Mouse (Mus musculus): Measurements from ENCODE around the gene Eda. TPM values are rescaled to one million over a fixed set of nuclear protein-coding genes. Genes with fewer than 3 reads are reported as not detected.

Eda gene
- polyA plus RNA-seq, 1 experiment from 2014 or later: 3.7 TPM

GRCm38 (mm10) chrX:99993434-99993833 lies 18.0 kb downstream of the Eda start:
- no peaks in the 10 kb centered on the region for H3K4me1 ChIP-seq (ENCODE audit: control insufficient read depth in 2 of 2, insufficient read depth in 2 of 2, low read length in 2 of 2)
- no peak overlapping the region for H3K27ac ChIP-seq (replicated peaks in 1 of 2; ENCODE audit: control insufficient read depth in 1 of 2, insufficient read depth in 1 of 2, low read depth in 2 of 2, low read length in 2 of 2)
- no peaks in the 10 kb centered on the region for H3K27me3 ChIP-seq (ENCODE audit: control insufficient read depth, insufficient read depth, low read length)
- H3K36me3 ChIP-seq (ENCODE audit: control insufficient read depth, insufficient read depth, low read length): no peaks in the 10 kb centered on the region
- H3K4me2 ChIP-seq (ENCODE audit: low read length): no peak overlapping the region
- H3K4me3 ChIP-seq (ENCODE audit: control insufficient read depth in 1 of 2, insufficient read depth in 1 of 2, low read depth in 1 of 2, low read length in 2 of 2): no peak overlapping the region
- 91% methylated on average over 1 of the region's 1 CpGs for WGBS
- ATAC-seq (ENCODE audit: insufficient number of reproducible peaks, insufficient read depth, low FRiP score, low read depth): no peak
- H3K9ac ChIP-seq (ENCODE audit: low read length): no peak overlapping the region
- H3K9me3 ChIP-seq (ENCODE audit: control insufficient read depth, low read length): no peaks in the 10 kb centered on the region

DNA sequence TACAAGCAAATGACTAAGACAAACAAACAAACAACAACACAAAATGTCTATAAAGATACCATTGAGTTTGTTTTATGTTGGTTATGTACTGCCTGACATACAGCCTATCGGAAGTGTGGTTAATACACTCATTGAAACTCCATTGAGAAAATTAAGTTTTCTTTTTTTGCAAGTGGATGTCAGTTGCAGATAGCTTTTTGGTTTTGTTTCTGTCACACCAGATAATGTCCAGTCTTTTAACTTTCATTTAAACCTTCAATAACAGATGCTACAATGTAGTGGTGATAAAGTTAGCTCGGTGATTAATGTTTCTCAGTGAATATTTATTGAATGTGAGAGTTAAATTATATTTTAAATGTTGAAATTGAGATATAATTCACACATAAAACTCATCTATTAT lies 23.9 kb downstream of the Eda start:
- 79% methylated on average over 2 of the region's 2 CpGs for WGBS

GRCm38 (mm10) chrX:100118362-100118761 lies 143.0 kb downstream of the Eda start:
- ATAC-seq (ENCODE audit: insufficient number of reproducible peaks, insufficient read depth, low FRiP score, low read depth): no peak
- Histone ChIP-seq H3K9ac (ENCODE audit: low read length) (no peak overlapping the region), H3K27ac (replicated peaks in 1 of 2; ENCODE audit: control insufficient read depth in 1 of 2, insufficient read depth in 1 of 2, low read depth in 2 of 2, low read length in 2 of 2) (no peak overlapping the region), H3K9me3 (ENCODE audit: control insufficient read depth, low read length) (no peaks in the 10 kb centered on the region), H3K4me2 (ENCODE audit: low read length) (no peak overlapping the region), H3K36me3 (ENCODE audit: control insufficient read depth, insufficient read depth, low read length) (no peaks in the 10 kb centered on the region), H3K27me3 (ENCODE audit: control insufficient read depth, insufficient read depth, low read length) (no peaks in the 10 kb centered on the region), H3K4me3 (ENCODE audit: control insufficient read depth in 1 of 2, insufficient read depth in 1 of 2, low read depth in 1 of 2, low read length in 2 of 2) (no peak overlapping the region), H3K4me1 (ENCODE audit: control insufficient read depth in 2 of 2, insufficient read depth in 2 of 2, low read length in 2 of 2) (no peaks in the 10 kb centered on the region)
- WGBS: 35% methylated on average over 1 of the region's 1 CpGs

More for the DNA sequence above, 23.9 kb downstream of the Eda start:
- H3K27me3 ChIP-seq (ENCODE audit: control insufficient read depth, insufficient read depth, low read length): no peaks in the 10 kb centered on the region
- no peak for ATAC-seq (ENCODE audit: insufficient number of reproducible peaks, insufficient read depth, low FRiP score, low read depth)
- no peaks in the 10 kb centered on the region for H3K9me3 ChIP-seq (ENCODE audit: control insufficient read depth, low read length)
- H3K27ac ChIP-seq (replicated peaks in 1 of 2; ENCODE audit: control insufficient read depth in 1 of 2, insufficient read depth in 1 of 2, low read depth in 2 of 2, low read length in 2 of 2): no peak overlapping the region
- no peak overlapping the region for H3K9ac ChIP-seq (ENCODE audit: low read length)
- no peaks in the 10 kb centered on the region for H3K36me3 ChIP-seq (ENCODE audit: control insufficient read depth, insufficient read depth, low read length)
- H3K4me3 ChIP-seq (ENCODE audit: control insufficient read depth in 1 of 2, insufficient read depth in 1 of 2, low read depth in 1 of 2, low read length in 2 of 2): no peak overlapping the region
- H3K4me1 ChIP-seq (ENCODE audit: control insufficient read depth in 2 of 2, insufficient read depth in 2 of 2, low read length in 2 of 2): no peaks in the 10 kb centered on the region
- no peak overlapping the region for H3K4me2 ChIP-seq (ENCODE audit: low read length)

- Histone ChIP-seq H3K36me3 (ENCODE audit: control insufficient read depth, insufficient read depth, low read length) (no peaks in the 10 kb centered on the region), H3K9ac (ENCODE audit: low read length) (no peak overlapping the region), H3K4me2 (ENCODE audit: low read length) (no peak overlapping the region), H3K4me1 (ENCODE audit: control insufficient read depth in 2 of 2, insufficient read depth in 2 of 2, low read length in 2 of 2) (no peaks in the 10 kb centered on the region), H3K9me3 (ENCODE audit: control insufficient read depth, low read length) (no peaks in the 10 kb centered on the region), H3K27me3 (ENCODE audit: control insufficient read depth, insufficient read depth, low read length) (no peaks in the 10 kb centered on the region), H3K27ac (replicated peaks in 1 of 2; ENCODE audit: control insufficient read depth in 1 of 2, insufficient read depth in 1 of 2, low read depth in 2 of 2, low read length in 2 of 2) (no peak overlapping the region), H3K4me3 (ENCODE audit: control insufficient read depth in 1 of 2, insufficient read depth in 1 of 2, low read depth in 1 of 2, low read length in 2 of 2) (no peak overlapping the region)
- ATAC-seq (ENCODE audit: insufficient number of reproducible peaks, insufficient read depth, low FRiP score, low read depth): no peak
- WGBS: 37% methylated on average over 2 of the region's 2 CpGs
These were observed 219.9 kb downstream of the Eda start for GRCm38 (mm10) chrX:100195286-100195685.

DNA sequence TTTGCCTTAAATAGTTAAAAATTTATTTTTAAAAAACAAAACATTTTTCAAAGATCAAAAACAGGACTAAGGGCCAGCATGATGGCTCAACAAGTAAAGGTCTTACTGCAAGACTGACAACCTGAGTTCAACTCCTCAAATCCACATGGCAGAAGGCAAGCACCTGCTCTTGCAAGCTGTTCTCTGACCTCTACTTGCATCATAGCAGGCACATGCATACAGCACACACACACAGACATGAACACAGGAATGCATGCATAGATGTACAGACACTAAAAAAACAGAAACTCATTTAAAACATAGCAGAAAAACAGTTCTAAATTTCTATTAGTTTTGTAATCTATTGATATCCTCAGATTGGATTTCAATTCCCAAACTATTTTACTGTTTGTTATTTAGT lies 338.2 kb downstream of the Eda start:
- Histone ChIP-seq H3K4me2 (ENCODE audit: low read length) (no peak overlapping the region), H3K27ac (replicated peaks in 1 of 2; ENCODE audit: control insufficient read depth in 1 of 2, insufficient read depth in 1 of 2, low read depth in 2 of 2, low read length in 2 of 2) (no peak overlapping the region), H3K4me3 (ENCODE audit: control insufficient read depth in 1 of 2, insufficient read depth in 1 of 2, low read depth in 1 of 2, low read length in 2 of 2) (no peak overlapping the region), H3K9ac (ENCODE audit: low read length) (no peak overlapping the region), H3K9me3 (ENCODE audit: control insufficient read depth, low read length) (no peaks in the 10 kb centered on the region), H3K27me3 (ENCODE audit: control insufficient read depth, insufficient read depth, low read length) (no peaks in the 10 kb centered on the region), H3K4me1 (ENCODE audit: control insufficient read depth in 2 of 2, insufficient read depth in 2 of 2, low read length in 2 of 2) (no peaks in the 10 kb centered on the region), H3K36me3 (ENCODE audit: control insufficient read depth, insufficient read depth, low read length) (no peaks in the 10 kb centered on the region)
- ATAC-seq (ENCODE audit: insufficient number of reproducible peaks, insufficient read depth, low FRiP score, low read depth): no peak

DNA sequence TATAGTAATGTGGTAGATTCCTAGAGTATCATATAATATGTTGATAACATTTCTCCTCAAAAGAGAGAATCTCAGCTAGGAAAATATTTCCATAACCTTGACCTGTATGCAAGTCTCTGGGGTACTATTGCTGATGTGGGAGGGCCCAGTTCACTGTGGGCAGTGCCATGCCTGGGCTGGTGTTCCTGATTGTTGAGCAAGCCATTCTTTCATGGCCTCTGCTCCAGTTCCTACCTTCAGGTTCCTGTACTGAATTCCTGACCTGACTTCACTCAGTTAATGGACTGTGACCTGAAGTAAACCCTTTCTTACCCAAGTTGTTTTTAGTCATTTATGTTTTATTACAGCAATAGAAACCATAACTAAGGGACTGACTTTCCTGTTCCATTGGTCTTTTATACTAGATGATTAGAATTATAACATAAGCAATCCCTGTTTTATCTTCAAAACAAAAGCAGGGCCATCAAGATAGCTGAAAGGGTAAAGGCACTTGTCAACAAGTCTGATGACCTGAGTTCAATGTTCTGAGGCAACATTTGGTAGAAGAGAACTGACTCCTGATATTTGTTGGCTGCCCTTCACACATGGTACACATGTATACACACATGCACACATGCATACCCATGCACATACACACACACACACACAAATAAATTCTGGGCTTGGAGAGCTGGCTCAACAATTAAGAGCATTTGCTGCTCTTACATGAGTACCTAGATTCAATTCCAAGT lies 338.9 kb downstream of the Eda start:
- Histone ChIP-seq H3K27me3 (ENCODE audit: control insufficient read depth, insufficient read depth, low read length) (no peaks in the 10 kb centered on the region), H3K27ac (replicated peaks in 1 of 2; ENCODE audit: control insufficient read depth in 1 of 2, insufficient read depth in 1 of 2, low read depth in 2 of 2, low read length in 2 of 2) (no peak overlapping the region), H3K36me3 (ENCODE audit: control insufficient read depth, insufficient read depth, low read length) (no peaks in the 10 kb centered on the region), H3K4me1 (ENCODE audit: control insufficient read depth in 2 of 2, insufficient read depth in 2 of 2, low read length in 2 of 2) (no peaks in the 10 kb centered on the region), H3K4me2 (ENCODE audit: low read length) (no peak overlapping the region), H3K9me3 (ENCODE audit: control insufficient read depth, low read length) (no peaks in the 10 kb centered on the region), H3K4me3 (ENCODE audit: control insufficient read depth in 1 of 2, insufficient read depth in 1 of 2, low read depth in 1 of 2, low read length in 2 of 2) (no peak overlapping the region), H3K9ac (ENCODE audit: low read length) (no peak overlapping the region)
- ATAC-seq (ENCODE audit: insufficient number of reproducible peaks, insufficient read depth, low FRiP score, low read depth): no peak

DNA sequence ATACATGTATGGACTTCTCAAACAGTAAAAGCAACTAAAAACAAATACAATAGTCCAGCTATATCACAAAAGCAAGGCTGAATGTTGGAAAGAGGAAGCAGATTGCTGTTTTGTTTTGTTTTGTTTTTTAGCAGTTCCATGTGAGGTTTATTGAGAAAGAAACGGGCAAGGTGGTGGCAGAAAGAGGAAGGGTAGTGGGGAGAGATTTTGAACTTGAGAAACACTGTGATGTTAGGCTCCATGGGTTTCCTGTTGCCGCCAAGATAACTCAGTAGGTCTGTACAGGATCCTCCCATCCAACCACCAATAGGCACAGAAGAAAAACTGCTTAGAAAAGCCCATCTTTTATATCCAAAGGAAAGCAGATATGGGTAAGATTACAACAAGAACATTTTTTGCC lies 365.3 kb downstream of the Eda start:
- Histone ChIP-seq H3K9me3 (ENCODE audit: control insufficient read depth, low read length) (no peaks in the 10 kb centered on the region), H3K36me3 (ENCODE audit: control insufficient read depth, insufficient read depth, low read length) (no peaks in the 10 kb centered on the region), H3K27ac (replicated peaks in 1 of 2; ENCODE audit: control insufficient read depth in 1 of 2, insufficient read depth in 1 of 2, low read depth in 2 of 2, low read length in 2 of 2) (no peak overlapping the region), H3K9ac (ENCODE audit: low read length) (no peak overlapping the region), H3K27me3 (ENCODE audit: control insufficient read depth, insufficient read depth, low read length) (no peaks in the 10 kb centered on the region), H3K4me1 (ENCODE audit: control insufficient read depth in 2 of 2, insufficient read depth in 2 of 2, low read length in 2 of 2) (no peaks in the 10 kb centered on the region), H3K4me2 (ENCODE audit: low read length) (no peak overlapping the region), H3K4me3 (ENCODE audit: control insufficient read depth in 1 of 2, insufficient read depth in 1 of 2, low read depth in 1 of 2, low read length in 2 of 2) (no peak overlapping the region)
- 78% methylated on average over 2 of the region's 2 CpGs for WGBS
- ATAC-seq (ENCODE audit: insufficient number of reproducible peaks, insufficient read depth, low FRiP score, low read depth): no peak

- no peak for ATAC-seq (ENCODE audit: insufficient number of reproducible peaks, insufficient read depth, low FRiP score, low read depth)
- Histone ChIP-seq H3K4me1 (ENCODE audit: control insufficient read depth in 2 of 2, insufficient read depth in 2 of 2, low read length in 2 of 2) (no peaks in the 10 kb centered on the region), H3K4me3 (ENCODE audit: control insufficient read depth in 1 of 2, insufficient read depth in 1 of 2, low read depth in 1 of 2, low read length in 2 of 2) (no peak overlapping the region), H3K4me2 (ENCODE audit: low read length) (no peak overlapping the region), H3K36me3 (ENCODE audit: control insufficient read depth, insufficient read depth, low read length) (no peaks in the 10 kb centered on the region), H3K27me3 (ENCODE audit: control insufficient read depth, insufficient read depth, low read length) (no peaks in the 10 kb centered on the region), H3K9ac (ENCODE audit: low read length) (no peak overlapping the region), H3K9me3 (ENCODE audit: control insufficient read depth, low read length) (no peaks in the 10 kb centered on the region), H3K27ac (replicated peaks in 1 of 2; ENCODE audit: control insufficient read depth in 1 of 2, insufficient read depth in 1 of 2, low read depth in 2 of 2, low read length in 2 of 2) (no peak overlapping the region)
- 68% methylated on average over 2 of the region's 2 CpGs for WGBS
These were observed 369.0 kb downstream of the Eda start for GRCm38 (mm10) chrX:100344433-100344832.

Measured in heart, embryonic 14.5 days (tissue).